Mouse (Mus musculus) limb, embryonic 15.5 days (tissue): ENCODE measurements around the gene Mmp23. TPM values are rescaled to one million over a fixed set of nuclear protein-coding genes. Genes with fewer than 3 reads are reported as not detected.
A peak's percentile ranks its signal among the peaks of the same experiment; 100 is the strongest.
"Not testable (repeated sequence)": the region's sequence is repeated elsewhere in the genome, so short reads cannot be mapped to it uniquely, and the experiment has no call there.

Experiments
- ATAC-seq: fragments of 200-750 bp; cut with Nextera tagmentation; 2 replicates; pipeline ENCODE4 v1.8.0; 2017; ENCODE audit warnings: low read depth, moderate TSS enrichment; ENCODE audit not compliant: insufficient number of reproducible peaks, low FRiP score, low TSS enrichment
- H3K27ac ChIP-seq: fragments of 300-500 bp; sonication (generic); 2 replicates; pipeline ENCODE4 v1.5.1; 2015; ENCODE audit warnings: moderate library complexity, mild to moderate bottlenecking, inconsistent platforms
- H3K27me3 ChIP-seq: fragments of 300-500 bp; sonication (generic); 2 replicates; pipeline ENCODE4 v1.6.1; 2015; ENCODE audit warnings: inconsistent platforms
- H3K36me3 ChIP-seq: fragments of 300-500 bp; sonication (generic); 2 replicates; pipeline ENCODE4 v1.6.1; 2015; ENCODE audit warnings: inconsistent platforms
- H3K4me1 ChIP-seq: fragments of 300-500 bp; sonication (generic); 2 replicates; pipeline ENCODE4 v1.6.1; 2015; ENCODE audit warnings: inconsistent platforms
- H3K4me2 ChIP-seq: fragments of 300-500 bp; sonication (generic); 2 replicates; pipeline ENCODE4 v1.6.1; 2015; ENCODE audit warnings: mild to moderate bottlenecking, inconsistent platforms
- H3K4me3 ChIP-seq: fragments of 300-500 bp; sonication (generic); 2 replicates; pipeline ENCODE4 v1.5.1; 2015; ENCODE audit warnings: mild to moderate bottlenecking, inconsistent platforms
- H3K9ac ChIP-seq: fragments of 300-500 bp; sonication (generic); 2 replicates; pipeline ENCODE4 v1.6.1; 2015; ENCODE audit warnings: inconsistent platforms
- H3K9me3 ChIP-seq: fragments of 300-500 bp; sonication (generic); 2 replicates; pipeline ENCODE4 v1.6.1; 2016; ENCODE audit warnings: inconsistent platforms
- WGBS: fragments of 180-500 bp; shearing (Covaris S2); methylation state at CpG from one replicate; pipeline ENCODE4 v1.1.7; 2015; 5-methylcytosine and 5-hydroxymethylcytosine counted together
- polyA plus RNA-seq: library from polyadenylated mRNA; unstranded; fragments of >200 nt; fragmentation: Nextera tagmentation; extraction: Ambion mirVana; gene quantifications from 2 replicates; pipeline ENCODE4 v1.2.1, GENCODE M21; 2015

Gene Mmp23
- 23.7 and 36.9 TPM in 2 replicates for polyA plus RNA-seq

- Histone ChIP-seq H3K4me1 (peaks cover 43% of the 10 kb centered on the region), H3K9me3 (no peaks in the 10 kb centered on the region), H3K27me3 (peaks cover 62% of the 10 kb centered on the region), H3K4me3 (peak within 1 kb of the TSS; percentile 46), H3K36me3 (peaks cover 59% of the 10 kb centered on the region), H3K4me2 (peak within 1 kb of the TSS; percentile 92), H3K27ac (peak within 1 kb of the TSS; percentile 33; the same call in 1 of the 2 replicates), H3K9ac (peak within 1 kb of the TSS; percentile 57)
- ATAC-seq = peak; percentile 45; the same call in 1 of the 2 replicates
- under 1% methylated on average over 33 of the region's 33 CpGs for WGBS
Measured at GRCm38 (mm10) chr4:155653086-155653450, at the start of gene Mmp23. Gene Mmp23 (minus strand): TSS chr4:155653384.

- no peak overlapping the region for H3K4me2 ChIP-seq
- H3K9me3 ChIP-seq = no peaks in the 10 kb centered on the region
- H3K9ac ChIP-seq = no peak overlapping the region
- H3K27ac ChIP-seq = no peak overlapping the region
- H3K4me3 ChIP-seq = no peak overlapping the region
- no peak for ATAC-seq
- H3K27me3 ChIP-seq = no peaks in the 10 kb centered on the region
- no peaks in the 10 kb centered on the region for H3K36me3 ChIP-seq
- H3K4me1 ChIP-seq = peaks cover 14% of the 10 kb centered on the region
Measured at GRCm38 (mm10) chr4:155700425-155700824, 47.2 kb upstream of the Mmp23 start.

- whole genome bisulfite sequencing = 66% methylated on average over 16 of the region's 16 CpGs
- peaks cover 28% of the 10 kb centered on the region for H3K4me1 ChIP-seq
- no peak overlapping the region; the same call in 1 of the 2 replicates for H3K27ac ChIP-seq
- no peak for ATAC-seq
- no peak overlapping the region for H3K4me3 ChIP-seq
- no peaks in the 10 kb centered on the region for H3K27me3 ChIP-seq
- no peaks in the 10 kb centered on the region for H3K9me3 ChIP-seq
- H3K9ac ChIP-seq = no peak overlapping the region
- H3K4me2 ChIP-seq = 0 out of 2 replicates have a peak overlapping the region, but pooled peaks have one; percentile 10
- H3K36me3 ChIP-seq = no peaks in the 10 kb centered on the region
Measured at GRCm38 (mm10) chr4:155696261-155697255, 43.4 kb upstream of the Mmp23 start.

DNA sequence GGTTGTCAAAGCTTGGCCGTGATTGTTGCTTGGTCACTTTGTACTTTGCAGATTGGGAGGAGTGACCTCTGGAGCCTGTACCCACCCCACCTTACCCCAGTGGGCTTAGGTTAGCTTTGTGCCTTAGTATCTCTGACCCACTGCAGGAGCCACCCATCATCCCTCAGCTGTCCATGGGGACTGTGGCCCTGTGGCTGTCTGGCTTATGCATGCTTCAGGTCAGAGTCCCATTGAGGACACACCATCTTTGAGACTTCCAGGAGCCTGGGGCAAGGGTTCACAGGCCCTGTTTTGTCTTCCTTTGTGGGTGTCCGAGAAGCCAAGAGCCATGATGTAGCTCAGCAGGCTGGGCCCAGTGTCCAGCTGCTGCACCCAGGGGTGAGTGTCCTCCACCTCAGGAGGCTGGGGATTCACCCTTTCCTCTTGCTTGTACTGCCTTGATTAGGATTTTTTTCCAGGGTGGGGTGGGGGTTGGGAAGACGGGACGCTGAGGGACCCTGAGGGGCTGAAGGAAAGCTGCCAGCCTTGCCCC, 42.4 kb upstream of the Mmp23 start:
- ATAC-seq = no peak
- Histone ChIP-seq H3K9me3 (no peaks in the 10 kb centered on the region), H3K9ac (peak overlapping the region; percentile 66; the same call in 1 of the 2 replicates), H3K36me3 (no peaks in the 10 kb centered on the region), H3K27me3 (no peaks in the 10 kb centered on the region), H3K27ac (no peak overlapping the region), H3K4me3 (peak overlapping the region; percentile 74), H3K4me2 (peak overlapping the region; percentile 95), H3K4me1 (peaks cover 28% of the 10 kb centered on the region)
- WGBS = 70% methylated on average over 4 of the region's 4 CpGs

- Histone ChIP-seq H3K27me3 (no peaks in the 10 kb centered on the region), H3K4me3 (peak overlapping the region; percentile 74), H3K9me3 (no peaks in the 10 kb centered on the region), H3K36me3 (no peaks in the 10 kb centered on the region), H3K9ac (peak overlapping the region; percentile 66), H3K4me1 (peaks cover 28% of the 10 kb centered on the region), H3K4me2 (peak overlapping the region; percentile 95), H3K27ac (peak overlapping the region; percentile 86)
- peak; percentile 60; the same call in 1 of the 2 replicates for ATAC-seq
- WGBS = under 1% methylated on average over 76 of the region's 92 CpGs
Measured at GRCm38 (mm10) chr4:155694482-155695401, 41.6 kb upstream of the Mmp23 start.

- WGBS = under 1% methylated on average over 33 of the region's 47 CpGs
- Histone ChIP-seq H3K4me1 (peaks cover 28% of the 10 kb centered on the region), H3K4me2 (peak within 1 kb of the TSS; percentile 95), H3K9ac (peak within 1 kb of the TSS; percentile 66), H3K4me3 (peak within 1 kb of the TSS; percentile 74), H3K9me3 (no peaks in the 10 kb centered on the region), H3K27ac (peak within 1 kb of the TSS; percentile 86), H3K36me3 (no peaks in the 10 kb centered on the region), H3K27me3 (no peaks in the 10 kb centered on the region)
- peak; percentile 76; the same call in 1 of the 2 replicates for ATAC-seq
Measured at GRCm38 (mm10) chr4:155694111-155694481, 40.9 kb upstream of the Mmp23 start, which contains the start of gene Fndc10. Gene Fndc10 (plus strand): TSS chr4:155694342.

DNA sequence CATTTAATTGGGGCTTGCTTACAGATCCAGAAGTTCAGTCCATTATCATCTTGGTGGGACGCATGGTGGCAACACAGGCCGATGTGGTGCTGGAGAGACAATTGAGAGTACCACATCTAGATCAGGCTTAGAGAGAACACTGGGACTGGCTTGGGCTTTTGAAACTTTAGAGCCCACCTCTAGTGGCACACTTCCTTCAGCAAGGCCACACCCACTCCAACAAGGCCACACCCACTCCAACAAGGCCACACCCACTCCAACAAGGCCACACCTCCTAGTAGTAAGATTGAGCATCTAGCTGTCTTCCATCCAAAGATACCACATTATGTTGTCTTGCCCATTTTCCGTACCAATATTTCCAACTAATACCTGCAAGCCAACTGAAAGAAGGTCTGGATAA, 39.2 kb upstream of the Mmp23 start:
- no peak for ATAC-seq
- H3K36me3 ChIP-seq = no peaks in the 10 kb centered on the region
- WGBS = 96% methylated on average over 3 of the region's 3 CpGs

DNA sequence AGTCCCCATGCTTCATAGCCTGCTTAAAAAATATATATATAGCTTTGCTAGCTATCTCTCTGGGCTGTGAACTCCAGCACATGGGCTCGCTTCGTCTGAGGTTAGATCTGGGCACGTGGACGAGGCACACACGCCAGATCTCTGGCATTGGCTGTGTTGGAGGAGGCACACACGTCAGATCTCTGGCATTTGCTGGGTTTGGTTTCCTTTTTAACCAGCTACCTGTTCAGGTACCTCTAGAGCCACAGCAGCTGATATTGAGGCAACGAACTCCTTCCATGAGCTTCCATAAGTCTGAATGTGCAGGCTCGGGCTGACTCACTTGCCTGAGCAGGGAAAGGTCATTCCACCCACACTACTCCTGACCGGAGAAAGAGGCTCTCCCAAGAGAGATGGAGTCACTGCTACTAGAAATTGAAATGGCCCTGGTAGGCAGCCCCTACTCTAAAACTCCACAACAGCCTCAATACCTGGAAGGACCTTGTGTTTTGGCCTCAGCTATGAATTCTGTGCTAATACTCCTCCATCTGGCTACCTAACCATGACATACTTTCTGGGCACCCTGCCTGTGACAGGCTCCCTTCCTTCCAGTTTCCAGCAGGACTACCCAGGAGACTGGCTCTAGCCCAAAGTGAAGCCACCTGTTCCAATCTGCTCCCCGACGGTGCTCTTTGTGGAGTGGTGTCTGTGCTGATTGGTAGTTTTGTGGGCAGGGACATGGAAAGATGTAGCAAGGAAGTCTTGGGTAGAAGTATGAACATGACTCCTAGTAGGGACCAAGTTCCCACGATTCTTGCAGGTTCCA, 37.6 kb upstream of the Mmp23 start:
- Histone ChIP-seq H3K4me3 (no peak overlapping the region), H3K4me2 (no peak overlapping the region), H3K9me3 (no peaks in the 10 kb centered on the region), H3K9ac (no peak overlapping the region), H3K36me3 (no peaks in the 10 kb centered on the region), H3K27ac (no peak overlapping the region), H3K27me3 (no peaks in the 10 kb centered on the region), H3K4me1 (peaks cover 17% of the 10 kb centered on the region)
- WGBS = 82% methylated on average over 12 of the region's 12 CpGs
- no peak for ATAC-seq

More for the DNA sequence above, 39.2 kb upstream of the Mmp23 start:
- Histone ChIP-seq H3K27me3 (no peaks in the 10 kb centered on the region), H3K4me1 (peaks cover 28% of the 10 kb centered on the region), H3K4me3 (no peak overlapping the region), H3K9me3 (no peaks in the 10 kb centered on the region), H3K27ac (no peak overlapping the region), H3K9ac (no peak overlapping the region), H3K4me2 (no peak overlapping the region)

DNA sequence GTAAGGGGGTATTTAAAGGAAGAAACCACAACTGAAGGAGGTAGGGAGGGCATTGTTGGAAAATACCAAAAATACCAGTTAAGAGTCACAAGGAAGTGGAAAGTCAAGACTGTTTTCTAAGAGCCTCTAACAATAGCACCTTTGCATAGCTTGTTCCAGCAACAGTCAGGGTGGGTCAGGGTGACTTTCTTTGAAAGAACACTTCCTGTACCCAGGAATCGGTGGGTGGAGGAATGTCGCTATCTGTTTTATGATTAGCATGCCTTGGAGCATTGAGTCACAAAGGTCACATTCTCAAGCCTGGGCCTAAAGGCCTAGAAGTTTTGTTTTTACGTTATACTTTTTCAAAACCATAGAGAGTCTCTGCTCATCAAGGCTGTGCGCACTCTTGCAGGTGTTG, 34.6 kb upstream of the Mmp23 start:
- 82% methylated on average over 4 of the region's 4 CpGs for WGBS

DNA sequence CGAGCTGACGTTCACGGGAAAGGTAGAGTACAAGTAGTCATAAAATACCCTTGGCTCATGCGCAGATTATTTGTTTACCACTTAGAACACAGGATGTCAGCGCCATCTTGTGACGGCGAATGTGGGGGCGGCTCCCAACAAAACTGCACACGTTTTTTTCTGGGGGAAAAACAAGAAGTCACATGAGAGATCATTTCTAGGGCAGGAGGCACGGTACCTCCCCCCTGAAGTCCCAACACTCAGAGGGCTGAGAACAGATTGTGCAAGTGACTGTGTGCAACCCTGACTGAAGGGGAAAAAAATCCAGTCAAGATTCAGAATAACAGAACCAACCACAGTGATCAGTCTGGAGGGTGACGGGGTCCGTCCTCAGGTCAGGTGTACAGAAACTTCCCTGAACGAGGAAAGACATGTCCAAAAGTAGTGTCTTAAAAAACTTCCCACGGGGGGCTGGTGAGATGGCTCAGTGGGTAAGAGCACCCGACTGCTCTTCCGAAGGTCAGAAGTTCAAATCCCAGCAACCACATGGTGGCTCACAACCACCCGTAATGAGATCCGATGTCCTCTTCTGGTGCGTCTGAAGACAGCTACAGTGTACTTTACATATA, 30.6 kb upstream of the Mmp23 start:
- not testable (repeated sequence) for H3K9me3 ChIP-seq
- WGBS = 86% methylated on average over 16 of the region's 19 CpGs

More for the DNA sequence above, 34.6 kb upstream of the Mmp23 start:
- H3K4me2 ChIP-seq, H3K4me1 ChIP-seq, H3K9me3 ChIP-seq, H3K27ac ChIP-seq, H3K4me3 ChIP-seq, H3K9ac ChIP-seq, ATAC-seq, H3K27me3 ChIP-seq, H3K36me3 ChIP-seq: not testable (repeated sequence)

More for the DNA sequence above, 30.6 kb upstream of the Mmp23 start:
- not testable (repeated sequence) for H3K27me3 ChIP-seq, H3K4me3 ChIP-seq, ATAC-seq, H3K9ac ChIP-seq, H3K36me3 ChIP-seq, H3K4me1 ChIP-seq, H3K4me2 ChIP-seq, H3K27ac ChIP-seq
